Mouse (Mus musculus): ENCODE results near the gene Gemin8.

Gemin8 gene

GRCm38 (mm10) chrX:166169892-166170799, at the start of gene Gemin8:
Gene Gemin8 (plus strand): TSS chrX:166170454.
- DNase-seq (ENCODE audit: low spot score in 2 of 2) = peak; percentile 91 to 95

- no peak for DNase-seq (ENCODE audit: low spot score in 2 of 2)
These were observed 23.0 kb upstream of the Gemin8 start for GRCm38 (mm10) chrX:166147158-166147846.

GRCm38 (mm10) chrX:166162773-166163172, 7.5 kb upstream of the Gemin8 start:
- DNase-seq (ENCODE audit: low spot score in 2 of 2) = no peak

GRCm38 (mm10) chrX:166167307-166167706, 2.9 kb upstream of the Gemin8 start:
- DNase-seq (ENCODE audit: low spot score in 2 of 2) = peak in 1 of 2 experiments; percentile 11

GRCm38 (mm10) chrX:166167923-166168322, 2.3 kb upstream of the Gemin8 start:
- DNase-seq (ENCODE audit: low spot score in 2 of 2) = no peak

GRCm38 (mm10) chrX:166170800-166171738, 815 bp downstream of the Gemin8 start:
- no peak for DNase-seq (ENCODE audit: low spot score in 2 of 2)

- DNase-seq (ENCODE audit: low spot score in 2 of 2) = no peak
These were observed 1.8 kb downstream of the Gemin8 start for GRCm38 (mm10) chrX:166172041-166172440.

- DNase-seq (ENCODE audit: low spot score in 2 of 2) = no peak
These were observed 2.4 kb downstream of the Gemin8 start for GRCm38 (mm10) chrX:166172661-166173060.

- no peak for DNase-seq (ENCODE audit: low spot score in 2 of 2)
These were observed 3.5 kb downstream of the Gemin8 start for GRCm38 (mm10) chrX:166173796-166174195.

GRCm38 (mm10) chrX:166177929-166178328, 7.7 kb downstream of the Gemin8 start:
- DNase-seq (ENCODE audit: low spot score in 2 of 2) = no peak

- DNase-seq (ENCODE audit: low spot score in 2 of 2) = no peak
These were observed 12.8 kb downstream of the Gemin8 start for GRCm38 (mm10) chrX:166183094-166183493.

- DNase-seq (ENCODE audit: low spot score in 2 of 2) = no peak
These were observed 15.2 kb downstream of the Gemin8 start for GRCm38 (mm10) chrX:166185327-166185913.

GRCm38 (mm10) chrX:166187803-166188202, 17.5 kb downstream of the Gemin8 start:
- no peak for DNase-seq (ENCODE audit: low spot score in 2 of 2)

GRCm38 (mm10) chrX:166196327-166196726, 26.1 kb downstream of the Gemin8 start:
- DNase-seq (ENCODE audit: low spot score in 2 of 2) = no peak

GRCm38 (mm10) chrX:166198266-166198665, 28.0 kb downstream of the Gemin8 start:
- DNase-seq (ENCODE audit: low spot score in 2 of 2) = peak; percentile 41 to 42

GRCm38 (mm10) chrX:166199812-166200211, 29.6 kb downstream of the Gemin8 start:
- no peak for DNase-seq (ENCODE audit: low spot score in 2 of 2)

GRCm38 (mm10) chrX:166214576-166214975, 44.3 kb downstream of the Gemin8 start:
- no peak for DNase-seq (ENCODE audit: low spot score in 2 of 2)

GRCm38 (mm10) chrX:166216248-166216647, 46.0 kb downstream of the Gemin8 start:
- DNase-seq (ENCODE audit: low spot score in 2 of 2) = no peak

GRCm38 (mm10) chrX:166216720-166217119, 46.5 kb downstream of the Gemin8 start:
- no peak for DNase-seq (ENCODE audit: low spot score in 2 of 2)

- DNase-seq (ENCODE audit: low spot score in 2 of 2) = no peak
These were observed 49.1 kb downstream of the Gemin8 start for GRCm38 (mm10) chrX:166219331-166219730.

GRCm38 (mm10) chrX:166226856-166227255, 56.6 kb downstream of the Gemin8 start:
- no peak for DNase-seq (ENCODE audit: low spot score in 2 of 2)
